Mouse (Mus musculus) hindbrain, embryonic 14.5 days (tissue): Measurements from ENCODE around the gene Bsn. TPM values are rescaled to one million over a fixed set of nuclear protein-coding genes. Genes with fewer than 3 reads are reported as not detected.
"Not testable (repeated sequence)": the region's sequence is repeated elsewhere in the genome, so short reads cannot be mapped to it uniquely, and the experiment has no call there.

Experiments
- ATAC-seq: fragments of 200-750 bp; cut with Nextera tagmentation; 2 replicates; pipeline ENCODE4 v1.8.0; 2017; ENCODE audit warnings: moderate number of reproducible peaks, mild to moderate bottlenecking, moderate TSS enrichment, moderate library complexity; ENCODE audit not compliant: low FRiP score
- DNase-seq: peaks from one replicate; pipeline ENCODE4 v3.0.0-alpha.2; 2015; ENCODE audit warnings: low spot score
- H3K27ac ChIP-seq: fragments of 300-500 bp; sonication (generic); 2 replicates; pipeline ENCODE4 v1.5.1; 2014; ENCODE audit warnings: mild to moderate bottlenecking, moderate library complexity
- H3K27me3 ChIP-seq: fragments of 300-500 bp; sonication (generic); 2 replicates; pipeline ENCODE4 v1.6.1; 2014; ENCODE audit warnings: mild to moderate bottlenecking, low read length, mixed read lengths; ENCODE audit not compliant: control insufficient read depth, insufficient read depth
- H3K36me3 ChIP-seq: fragments of 300-500 bp; sonication (generic); replicated peaks from 2 replicates; pipeline ENCODE4 v1.6.1; 2014; ENCODE audit not compliant: control insufficient read depth, insufficient read depth
- H3K4me1 ChIP-seq: fragments of 300-500 bp; sonication (generic); replicated peaks from 2 replicates; pipeline ENCODE4 v1.6.1; 2014; ENCODE audit warnings: antibody characterized with exemption, low read length, mixed read lengths; ENCODE audit not compliant: control insufficient read depth, insufficient read depth
- H3K4me2 ChIP-seq: fragments of 300-500 bp; sonication (generic); replicated peaks from 2 replicates; pipeline ENCODE4 v1.6.1; 2014; ENCODE audit warnings: mild to moderate bottlenecking, moderate library complexity
- H3K4me3 ChIP-seq: fragments of 300-500 bp; sonication (generic); replicated peaks from 2 replicates; pipeline ENCODE4 v1.5.1; 2014; ENCODE audit warnings: mild to moderate bottlenecking, low read length
- H3K9ac ChIP-seq: fragments of 300-500 bp; sonication (generic); 2 replicates; pipeline ENCODE4 v1.6.1; 2014
- H3K9me3 ChIP-seq: fragments of 300-500 bp; sonication (generic); 2 replicates; pipeline ENCODE4 v1.6.1; 2016; ENCODE audit warnings: low read length; ENCODE audit not compliant: control insufficient read depth
- WGBS: fragments of 180-500 bp; shearing (Covaris S2); extraction: QIAGEN DNeasy Blood & Tissue Kit; methylation state at CpG from one replicate; pipeline ENCODE4 v1.1.7; 2014; 5-methylcytosine and 5-hydroxymethylcytosine counted together
- polyA plus RNA-seq: library from polyadenylated mRNA; unstranded; fragments of >200 nt; fragmentation: Nextera tagmentation; extraction: Ambion mirVana; gene quantifications from 2 replicates; pipeline ENCODE4 v1.2.1, GENCODE M21; 2014

Gene Bsn
- polyA plus RNA-seq, 1 experiment from 2014 or later: 15.4 TPM

DNA sequence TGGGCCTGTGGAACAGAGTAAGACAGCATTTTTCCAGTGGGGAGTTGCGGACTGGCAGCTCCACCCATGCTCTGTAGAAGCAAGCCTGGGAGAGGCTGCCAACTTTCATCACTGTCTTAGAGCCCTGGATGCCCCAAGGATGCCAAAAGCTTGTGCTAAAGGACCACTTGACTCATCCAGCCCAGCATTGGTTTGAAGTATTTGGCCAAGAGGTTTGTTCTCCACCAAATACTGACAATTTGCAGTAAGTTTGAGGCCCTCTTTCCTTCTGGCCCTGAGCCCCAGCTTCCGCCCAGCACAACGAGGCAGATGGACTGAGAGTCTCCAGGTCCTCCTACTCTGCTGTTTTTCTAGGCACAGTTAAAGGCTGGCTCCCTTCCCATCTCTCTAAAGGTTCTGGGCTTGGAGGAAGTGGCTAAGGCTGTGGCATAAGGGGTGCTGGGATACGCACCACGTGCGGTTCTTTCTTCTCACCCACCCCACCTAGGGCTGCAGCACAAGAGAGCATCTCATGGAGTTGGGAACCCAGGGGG lies 53.2 kb downstream of the Bsn start:
- no peaks in the 10 kb centered on the region for H3K27me3 ChIP-seq
- no peak overlapping the region for H3K4me2 ChIP-seq
- 86% methylated on average over 6 of the region's 6 CpGs for WGBS
- DNase-seq (no peak), ATAC-seq (no peak)
- no peak overlapping the region for H3K4me3 ChIP-seq
- no peak overlapping the region for H3K27ac ChIP-seq
- no peaks in the 10 kb centered on the region for H3K4me1 ChIP-seq
- H3K36me3 ChIP-seq: peaks cover 27% of the 10 kb centered on the region
- H3K9ac ChIP-seq: no peak overlapping the region
- no peaks in the 10 kb centered on the region for H3K9me3 ChIP-seq

DNA sequence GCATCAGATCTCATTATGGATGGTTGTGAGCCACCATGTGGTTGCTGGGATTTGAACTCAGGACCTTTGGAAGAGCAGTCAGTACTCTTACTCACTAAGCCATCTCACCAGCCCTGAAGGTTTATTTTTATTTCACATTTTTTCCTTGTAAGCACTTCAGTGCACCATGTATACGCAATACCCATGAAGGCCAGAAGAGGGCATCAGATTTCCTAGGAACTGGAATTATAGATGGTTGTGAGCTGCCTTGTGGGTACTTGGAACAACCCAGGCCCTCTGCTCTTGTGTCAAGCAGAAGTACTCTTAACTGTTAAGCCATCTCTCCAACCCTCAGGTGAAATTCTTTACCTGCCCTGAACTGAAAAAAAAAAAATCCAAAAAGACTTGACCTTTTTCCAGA lies 54.0 kb downstream of the Bsn start:
- H3K27ac ChIP-seq: no peak overlapping the region
- H3K9ac ChIP-seq: no peak overlapping the region
- DNase-seq (no peak), ATAC-seq (no peak)
- H3K4me1 ChIP-seq: no peaks in the 10 kb centered on the region
- 30% methylated on average over 1 of the region's 1 CpGs for WGBS
- H3K4me3 ChIP-seq: no peak overlapping the region
- no peak overlapping the region for H3K4me2 ChIP-seq
- peaks cover 27% of the 10 kb centered on the region for H3K36me3 ChIP-seq
- H3K27me3 ChIP-seq: no peaks in the 10 kb centered on the region
- no peaks in the 10 kb centered on the region for H3K9me3 ChIP-seq

DNA sequence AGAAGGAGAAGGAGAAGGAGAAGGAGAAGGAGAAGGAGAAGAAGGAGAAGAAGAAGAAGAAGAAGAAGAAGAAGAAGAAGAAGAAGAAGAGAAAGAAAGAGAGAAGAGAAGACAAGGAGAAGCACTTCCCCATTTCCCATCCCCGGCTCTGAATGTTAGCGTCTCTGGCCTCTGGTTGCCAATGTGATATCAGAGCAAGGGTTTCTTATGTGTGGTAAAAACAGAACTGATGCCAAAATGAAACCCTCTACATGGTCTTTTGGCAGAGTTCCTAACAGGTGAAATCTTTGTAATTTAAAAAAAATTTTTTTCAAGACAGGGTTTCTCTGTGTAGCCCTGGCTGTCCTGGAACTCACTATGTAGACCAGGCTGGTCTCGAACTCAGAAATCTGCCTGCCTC lies 54.5 kb downstream of the Bsn start:
- H3K27me3 ChIP-seq, ATAC-seq, H3K27ac ChIP-seq, H3K9me3 ChIP-seq, H3K4me2 ChIP-seq, H3K4me1 ChIP-seq, H3K4me3 ChIP-seq, H3K9ac ChIP-seq, DNase-seq: not testable (repeated sequence)
- 98% methylated on average over 3 of the region's 3 CpGs for WGBS
- H3K36me3 ChIP-seq: peaks cover 27% of the 10 kb centered on the region

DNA sequence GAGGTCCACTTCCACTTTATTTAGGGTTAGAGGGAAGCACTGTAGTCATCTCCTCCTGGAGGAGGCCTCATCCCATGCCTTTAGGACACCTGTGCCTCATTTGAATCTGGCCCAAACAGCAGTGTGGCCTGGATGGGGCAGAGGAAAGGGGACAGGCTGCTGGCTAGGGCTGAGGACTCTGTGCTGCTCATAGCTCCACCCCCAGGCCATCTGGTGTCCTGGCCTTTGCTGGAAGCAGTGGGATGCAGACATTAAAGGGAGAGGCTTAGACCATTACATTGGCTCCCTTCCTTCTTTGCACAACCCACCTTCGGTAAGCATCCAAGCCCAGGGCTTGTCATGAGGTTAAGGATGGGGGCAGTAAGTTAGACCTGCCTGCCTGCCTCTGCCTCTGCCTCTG lies 56.7 kb downstream of the Bsn start:
- H3K4me1 ChIP-seq: no peaks in the 10 kb centered on the region
- peaks cover 27% of the 10 kb centered on the region for H3K36me3 ChIP-seq
- H3K4me3 ChIP-seq: no peak overlapping the region
- 33% methylated on average over 1 of the region's 1 CpGs for WGBS
- H3K27me3 ChIP-seq: no peaks in the 10 kb centered on the region
- DNase-seq (no peak), ATAC-seq (no peak)
- no peaks in the 10 kb centered on the region for H3K9me3 ChIP-seq
- H3K9ac ChIP-seq: no peak overlapping the region
- no peak overlapping the region for H3K27ac ChIP-seq
- H3K4me2 ChIP-seq: no peak overlapping the region

DNA sequence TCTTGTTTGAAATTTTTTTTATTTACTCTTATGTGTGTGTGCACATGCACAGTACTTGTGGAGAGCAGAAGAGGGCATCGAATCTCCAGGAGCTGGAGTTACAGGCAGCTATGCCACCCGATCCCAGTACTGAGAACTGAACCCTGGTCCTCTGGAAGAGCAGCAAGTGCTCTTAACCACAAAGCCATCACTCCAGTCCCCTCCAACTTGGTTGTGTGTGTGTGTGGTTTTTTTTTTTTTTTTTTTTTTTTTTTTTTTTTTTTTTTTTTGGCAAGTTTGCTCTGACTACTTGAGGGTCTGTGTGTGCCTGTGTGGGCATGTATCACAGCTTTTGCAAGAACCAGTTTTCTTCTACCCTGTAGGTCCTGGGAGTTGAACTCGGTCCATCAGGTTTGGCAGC lies 57.8 kb downstream of the Bsn start:
- Histone ChIP-seq H3K36me3 (peaks cover 19% of the 10 kb centered on the region), H3K9ac (no peak overlapping the region), H3K9me3 (no peaks in the 10 kb centered on the region), H3K4me3 (no peak overlapping the region), H3K4me2 (no peak overlapping the region), H3K27ac (no peak overlapping the region), H3K27me3 (no peaks in the 10 kb centered on the region), H3K4me1 (no peaks in the 10 kb centered on the region)
- DNase-seq (no peak), ATAC-seq (no peak)
- 92% methylated on average over 3 of the region's 3 CpGs for WGBS

DNA sequence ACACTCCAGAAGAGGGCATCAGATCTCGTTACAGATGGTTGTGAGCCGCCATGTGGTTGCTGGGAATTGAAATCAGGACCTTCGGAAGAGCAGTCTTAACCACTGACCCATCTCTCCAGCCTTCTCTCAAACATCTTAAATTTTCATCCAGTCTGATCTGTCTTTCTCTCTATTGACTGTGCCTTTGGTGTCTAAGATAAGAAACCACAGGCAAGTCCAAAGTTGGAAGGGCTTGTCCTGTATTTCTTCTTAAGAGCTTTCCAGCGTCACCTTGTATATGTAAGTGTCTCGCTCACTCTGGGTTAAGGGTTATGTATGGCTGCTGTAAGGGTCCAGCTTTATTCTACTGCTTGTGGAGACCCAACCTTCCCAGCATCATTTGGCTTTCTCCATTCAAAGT lies 58.7 kb downstream of the Bsn start:
- Histone ChIP-seq H3K4me1 (no peaks in the 10 kb centered on the region), H3K4me2 (no peak overlapping the region), H3K27ac (no peak overlapping the region), H3K27me3 (no peaks in the 10 kb centered on the region), H3K4me3 (no peak overlapping the region), H3K36me3 (peaks cover 12% of the 10 kb centered on the region; the same call in 1 of the 2 replicates), H3K9ac (no peak overlapping the region), H3K9me3 (no peaks in the 10 kb centered on the region)
- 93% methylated on average over 5 of the region's 5 CpGs for WGBS
- no peak for ATAC-seq
- DNase-seq: no peak

DNA sequence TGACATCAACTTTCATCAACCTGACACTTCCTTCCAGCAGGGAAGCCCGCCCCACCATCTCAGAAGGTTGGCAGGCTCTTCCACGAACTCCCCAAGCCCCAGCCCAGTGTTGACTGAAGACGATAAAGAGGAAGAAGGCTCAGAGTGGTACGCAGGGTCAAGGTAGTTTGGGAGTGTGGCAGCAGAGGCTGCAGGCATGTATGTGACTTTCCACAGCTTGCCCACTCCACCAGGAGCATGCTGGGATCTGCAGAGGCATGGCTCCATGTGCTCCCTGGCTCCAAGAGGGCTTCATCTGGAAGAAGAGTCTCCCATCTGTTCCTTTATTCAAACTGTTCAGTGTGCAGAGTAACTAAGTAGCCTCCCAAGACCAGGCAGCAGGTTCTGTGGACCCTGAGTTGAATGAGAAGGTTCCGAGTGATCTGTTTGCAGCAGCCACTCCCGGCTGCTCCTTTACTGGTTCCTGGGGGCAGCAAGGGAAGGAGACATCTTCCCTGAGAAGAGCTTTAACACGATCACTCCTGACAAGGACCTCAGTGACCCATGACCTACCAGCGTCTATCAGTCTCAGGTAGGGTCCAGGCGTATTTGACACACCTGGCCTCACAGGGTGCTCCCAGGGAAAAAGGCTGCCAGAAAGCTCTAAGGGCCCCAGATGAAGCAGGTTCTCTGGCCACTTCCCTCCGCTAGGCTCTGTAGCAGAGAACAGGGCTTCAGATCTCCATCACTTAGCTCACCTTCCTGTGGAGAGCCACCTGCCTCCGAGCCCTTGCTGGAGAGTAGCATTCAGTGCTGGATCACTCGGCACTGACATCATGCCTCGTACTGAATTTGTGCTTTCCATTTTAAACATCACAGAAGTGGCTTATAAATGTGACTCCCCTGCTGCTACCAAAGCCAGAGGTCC lies 60.9 kb downstream of the Bsn start:
- no peak overlapping the region for H3K4me2 ChIP-seq
- no peak overlapping the region for H3K9ac ChIP-seq
- no peak overlapping the region for H3K27ac ChIP-seq
- no peaks in the 10 kb centered on the region for H3K4me1 ChIP-seq
- H3K9me3 ChIP-seq: no peaks in the 10 kb centered on the region
- no peak overlapping the region for H3K4me3 ChIP-seq
- ATAC-seq (no peak), DNase-seq (no peak)
- peaks cover 23% of the 10 kb centered on the region for H3K36me3 ChIP-seq
- H3K27me3 ChIP-seq: no peaks in the 10 kb centered on the region
- 86% methylated on average over 13 of the region's 13 CpGs for WGBS

DNA sequence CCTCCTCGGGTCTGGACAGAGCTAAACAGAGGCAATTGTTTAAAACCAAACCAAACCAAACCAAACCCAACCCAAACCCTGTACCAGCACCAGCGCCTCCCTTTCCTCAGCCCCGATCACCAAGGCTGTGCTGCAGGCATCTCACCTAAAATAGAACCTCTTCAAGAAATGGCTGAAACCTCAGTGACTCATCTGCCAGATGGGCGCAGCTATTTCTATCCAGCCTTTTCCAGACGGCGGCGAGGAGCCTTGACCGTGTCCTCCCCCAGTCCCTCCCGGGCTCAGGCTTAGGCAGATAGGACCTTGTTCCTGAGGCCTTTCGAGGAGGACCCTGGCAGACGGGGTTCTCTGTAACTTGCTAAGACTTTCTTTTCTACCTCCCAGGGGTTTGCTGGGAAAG lies 61.9 kb downstream of the Bsn start:
- Histone ChIP-seq H3K4me3 (no peak overlapping the region), H3K9ac (no peak overlapping the region), H3K27ac (no peak overlapping the region), H3K36me3 (peaks cover 23% of the 10 kb centered on the region), H3K4me1 (no peaks in the 10 kb centered on the region), H3K27me3 (no peaks in the 10 kb centered on the region), H3K4me2 (no peak overlapping the region), H3K9me3 (no peaks in the 10 kb centered on the region)
- DNase-seq (no peak), ATAC-seq (no peak)
- 89% methylated on average over 11 of the region's 11 CpGs for WGBS

DNA sequence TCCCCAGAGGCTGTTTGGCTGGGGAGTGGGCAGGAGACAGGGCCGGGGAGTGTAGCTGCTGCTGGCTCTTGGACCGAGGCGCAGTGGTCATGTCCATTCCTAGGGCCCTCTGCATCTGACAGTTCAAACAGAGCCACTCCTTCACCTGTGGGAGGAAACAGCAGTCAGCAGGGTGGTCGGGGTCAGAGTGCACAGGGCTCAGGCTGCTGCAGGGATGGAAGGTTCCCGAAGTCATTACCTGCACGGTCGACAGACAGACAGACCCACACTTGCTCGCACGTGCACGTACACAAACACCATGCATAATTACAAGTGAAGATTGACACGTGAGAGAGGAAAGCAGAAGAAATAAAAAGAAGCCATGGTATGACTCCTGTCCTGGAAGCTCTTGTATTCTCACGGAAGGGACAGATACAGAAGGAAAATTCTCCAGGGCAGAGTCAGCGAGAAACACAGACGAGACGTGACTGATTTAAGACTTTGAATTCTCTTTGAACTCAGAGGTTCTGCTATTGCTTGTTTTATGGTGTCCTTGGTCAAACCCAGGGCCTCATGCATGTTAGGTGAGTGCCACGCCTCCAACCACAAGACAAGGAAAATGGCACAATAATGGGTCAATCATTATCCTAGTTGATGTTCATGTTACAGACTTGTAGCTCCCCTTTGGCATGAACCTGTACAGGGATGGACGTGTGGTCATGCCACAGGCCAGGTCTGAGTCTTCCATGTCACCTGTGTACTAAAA lies 63.6 kb downstream of the Bsn start:
- H3K27me3 ChIP-seq: no peaks in the 10 kb centered on the region
- ATAC-seq: no peak
- DNase-seq: no peak
- H3K9me3 ChIP-seq: no peaks in the 10 kb centered on the region
- no peak overlapping the region for H3K4me2 ChIP-seq
- H3K9ac ChIP-seq: no peak overlapping the region
- no peak overlapping the region for H3K4me3 ChIP-seq
- 87% methylated on average over 17 of the region's 17 CpGs for WGBS
- H3K27ac ChIP-seq: no peak overlapping the region
- H3K36me3 ChIP-seq: peaks cover 32% of the 10 kb centered on the region
- H3K4me1 ChIP-seq: no peaks in the 10 kb centered on the region
